Mouse (Mus musculus): ENCODE data around the gene Zcchc17. TPM values are rescaled to one million over a fixed set of nuclear protein-coding genes. Genes with fewer than 3 reads are reported as not detected.

The Zcchc17 gene
- polyA plus RNA-seq, 1 experiment from 2014 or later = 87.1 TPM

GRCm38 (mm10) chr4:130276573-130277176 is 83.1 kb downstream of the Zcchc17 start:
- Histone ChIP-seq H3K4me1 (peaks cover 21% of the 10 kb centered on the region), H3K36me3 (no peaks in the 10 kb centered on the region), H3K27me3 (peaks cover 13% of the 10 kb centered on the region; the same call in 1 of the 2 replicates), H3K9ac (no peak overlapping the region), H3K27ac (no peak overlapping the region), H3K9me3 (no peaks in the 10 kb centered on the region), H3K4me2 (replicated peaks) (no peak overlapping the region), H3K4me3 (no peak overlapping the region)
- WGBS = 56% methylated on average over 7 of the region's 7 CpGs
- ATAC-seq (ENCODE audit: low FRiP score, low read depth) = no peak

- H3K4me2 ChIP-seq (replicated peaks) = peak overlapping the region; percentile 84
- WGBS = 44% methylated on average over 5 of the region's 5 CpGs
- no peak for ATAC-seq (ENCODE audit: low FRiP score, low read depth)
- H3K27ac ChIP-seq = peak overlapping the region; percentile 6; the same call in 1 of the 2 replicates
- H3K4me3 ChIP-seq = peak overlapping the region; percentile 83
- peaks cover 5% of the 10 kb centered on the region for H3K36me3 ChIP-seq
- H3K9ac ChIP-seq = peak overlapping the region; percentile 96
- peaks cover 21% of the 10 kb centered on the region for H3K4me1 ChIP-seq
- no peaks in the 10 kb centered on the region for H3K9me3 ChIP-seq
- peaks cover 13% of the 10 kb centered on the region; the same call in 1 of the 2 replicates for H3K27me3 ChIP-seq
Measured at GRCm38 (mm10) chr4:130275823-130276105, 84.0 kb downstream of the Zcchc17 start.

GRCm38 (mm10) chr4:130275016-130275822 is 84.5 kb downstream of the Zcchc17 start:
- under 1% methylated on average over 60 of the region's 62 CpGs for WGBS
- ATAC-seq (ENCODE audit: low FRiP score, low read depth) = peak; percentile 58

GRCm38 (mm10) chr4:130274346-130275015 is 85.3 kb downstream of the Zcchc17 start:
- no peaks in the 10 kb centered on the region for H3K9me3 ChIP-seq

More at GRCm38 (mm10) chr4:130275016-130275822, 84.5 kb downstream of the Zcchc17 start:
- Histone ChIP-seq H3K27ac (peak overlapping the region; percentile 86), H3K9me3 (no peaks in the 10 kb centered on the region), H3K4me1 (peaks cover 21% of the 10 kb centered on the region), H3K9ac (peak overlapping the region; percentile 96), H3K27me3 (peaks cover 13% of the 10 kb centered on the region; the same call in 1 of the 2 replicates), H3K4me2 (replicated peaks) (peak overlapping the region; percentile 84), H3K36me3 (peaks cover 9% of the 10 kb centered on the region), H3K4me3 (peak overlapping the region; percentile 83)

GRCm38 (mm10) chr4:130273698-130274345 is 85.9 kb downstream of the Zcchc17 start:
- Histone ChIP-seq H3K27ac (peak overlapping the region; percentile 86), H3K4me1 (peaks cover 21% of the 10 kb centered on the region), H3K36me3 (peaks cover 23% of the 10 kb centered on the region), H3K27me3 (peaks cover 9% of the 10 kb centered on the region; the same call in 1 of the 2 replicates), H3K4me2 (replicated peaks) (peak overlapping the region; percentile 84), H3K9me3 (no peaks in the 10 kb centered on the region), H3K9ac (peak overlapping the region; percentile 96), H3K4me3 (peak overlapping the region; percentile 83)
- 9% methylated on average over 12 of the region's 12 CpGs for WGBS
- ATAC-seq (ENCODE audit: low FRiP score, low read depth) = peak; percentile 37

More at GRCm38 (mm10) chr4:130274346-130275015, 85.3 kb downstream of the Zcchc17 start:
- Histone ChIP-seq H3K27me3 (peaks cover 13% of the 10 kb centered on the region; the same call in 1 of the 2 replicates), H3K36me3 (peaks cover 16% of the 10 kb centered on the region), H3K4me3 (peak overlapping the region; percentile 83), H3K27ac (peak overlapping the region; percentile 86), H3K4me1 (peaks cover 21% of the 10 kb centered on the region), H3K9ac (peak overlapping the region; percentile 96), H3K4me2 (replicated peaks) (peak overlapping the region; percentile 84)
- WGBS = under 1% methylated on average over 29 of the region's 29 CpGs
- peak; percentile 81 for ATAC-seq (ENCODE audit: low FRiP score, low read depth)

GRCm38 (mm10) chr4:130270611-130271347 is 89.0 kb downstream of the Zcchc17 start:
- Histone ChIP-seq H3K27ac (no peak overlapping the region), H3K36me3 (peaks cover 30% of the 10 kb centered on the region), H3K27me3 (no peaks in the 10 kb centered on the region), H3K4me3 (no peak overlapping the region), H3K9ac (no peak overlapping the region), H3K4me2 (replicated peaks) (no peak overlapping the region), H3K9me3 (no peaks in the 10 kb centered on the region), H3K4me1 (peaks cover 36% of the 10 kb centered on the region)
- no peak for ATAC-seq (ENCODE audit: low FRiP score, low read depth)
- WGBS = 86% methylated on average over 6 of the region's 6 CpGs

- no peak overlapping the region for H3K27ac ChIP-seq
- H3K27me3 ChIP-seq = no peaks in the 10 kb centered on the region
- H3K4me1 ChIP-seq = peaks cover 36% of the 10 kb centered on the region
- no peak overlapping the region for H3K4me3 ChIP-seq
- WGBS = 84% methylated on average over 8 of the region's 8 CpGs
- ATAC-seq (ENCODE audit: low FRiP score, low read depth) = no peak
- H3K9me3 ChIP-seq = no peaks in the 10 kb centered on the region
- no peak overlapping the region for H3K4me2 ChIP-seq (replicated peaks)
- peaks cover 30% of the 10 kb centered on the region for H3K36me3 ChIP-seq
- H3K9ac ChIP-seq = no peak overlapping the region
Measured at GRCm38 (mm10) chr4:130270089-130270488, 89.7 kb downstream of the Zcchc17 start.

- no peak overlapping the region for H3K9ac ChIP-seq
- H3K4me2 ChIP-seq (replicated peaks) = no peak overlapping the region
- H3K27me3 ChIP-seq = no peaks in the 10 kb centered on the region
- H3K36me3 ChIP-seq = peaks cover 36% of the 10 kb centered on the region
- no peak overlapping the region for H3K27ac ChIP-seq
- no peak overlapping the region for H3K4me3 ChIP-seq
- H3K4me1 ChIP-seq = peaks cover 45% of the 10 kb centered on the region
- no peaks in the 10 kb centered on the region for H3K9me3 ChIP-seq
- 89% methylated on average over 10 of the region's 10 CpGs for WGBS
- ATAC-seq (ENCODE audit: low FRiP score, low read depth) = no peak
Measured at GRCm38 (mm10) chr4:130268736-130269135, 91.0 kb downstream of the Zcchc17 start.

GRCm38 (mm10) chr4:130267069-130267468 is 92.7 kb downstream of the Zcchc17 start:
- no peaks in the 10 kb centered on the region for H3K27me3 ChIP-seq
- no peak for ATAC-seq (ENCODE audit: low FRiP score, low read depth)
- H3K9ac ChIP-seq = no peak overlapping the region
- H3K4me2 ChIP-seq (replicated peaks) = peak overlapping the region; percentile 32; the same call in 1 of the 2 replicates
- 67% methylated on average over 7 of the region's 7 CpGs for WGBS
- peaks cover 31% of the 10 kb centered on the region for H3K4me1 ChIP-seq
- H3K9me3 ChIP-seq = no peaks in the 10 kb centered on the region
- H3K4me3 ChIP-seq = no peak overlapping the region
- peak overlapping the region; percentile 17; the same call in 1 of the 2 replicates for H3K27ac ChIP-seq
- H3K36me3 ChIP-seq = peaks cover 53% of the 10 kb centered on the region

GRCm38 (mm10) chr4:130266601-130267000 is 93.1 kb downstream of the Zcchc17 start:
- Histone ChIP-seq H3K4me1 (peaks cover 31% of the 10 kb centered on the region), H3K27me3 (no peaks in the 10 kb centered on the region), H3K4me2 (replicated peaks) (peak overlapping the region; percentile 32; the same call in 1 of the 2 replicates), H3K9me3 (no peaks in the 10 kb centered on the region), H3K4me3 (no peak overlapping the region), H3K36me3 (peaks cover 57% of the 10 kb centered on the region), H3K9ac (no peak overlapping the region), H3K27ac (no peak overlapping the region)
- no peak for ATAC-seq (ENCODE audit: low FRiP score, low read depth)
- whole genome bisulfite sequencing = 49% methylated on average over 9 of the region's 9 CpGs

All from limb, embryonic 13.5 days (tissue).